Mouse (Mus musculus) cortical plate, adult 2 months (tissue): ENCODE measurements around the gene Nxpe4.

Source experiments
- CTCF ChIP-seq: fragments of 200-500 bp; IDR thresholded peaks from 2 replicates; pipeline ENCODE4 v1.5.1; 2011; ENCODE audit warnings: mild to moderate bottlenecking, control low read depth, low read length; ENCODE audit not compliant: insufficient read depth; ENCODE audit errors: extremely low read depth
- POLR2A ChIP-seq: fragments of 200-500 bp; IDR thresholded peaks from 2 replicates; pipeline ENCODE4 v1.6.1; 2011; ENCODE audit warnings: mild to moderate bottlenecking, low read length, control low read depth; ENCODE audit not compliant: insufficient read depth; ENCODE audit errors: extremely low read depth

- no peak for TF ChIP-seq POLR2A
- TF ChIP-seq CTCF = no peak
Measured at GRCm38 (mm10) chr9:48353148-48353698, 191.4 kb downstream of the Nxpe4 start, which contains the start of gene Nxpe2.
